Mouse (Mus musculus) MEL (cell line): Measurements from ENCODE around the gene Phf2.

ENCODE experiments used
- CHD2 ChIP-seq: IDR thresholded peaks from 2 replicates; pipeline ENCODE4 v1.6.1; 2011; ENCODE audit warnings: low read length, improper control_type of control experiment
- CTCF ChIP-seq, 3 experiments: IDR thresholded peaks in 2 of 3; conservative IDR thresholded peaks in 1 of 3; 2 replicates each; pipeline ENCODE4 v1.5.1; 2011 to 2012; ENCODE audit warnings: low read length in 3 of 3, low read depth in 2 of 3, mild to moderate bottlenecking in 2 of 3, improper control_type of control experiment in 1 of 3, inconsistent platforms in 1 of 3, mixed read lengths in 1 of 3, moderate library complexity in 1 of 3; ENCODE audit not compliant: control insufficient read depth in 1 of 3, insufficient read depth in 1 of 3, poor library complexity in 1 of 3, severe bottlenecking in 1 of 3
- ELF1 ChIP-seq: IDR thresholded peaks from 2 replicates; pipeline ENCODE4 v1.6.1; 2014; ENCODE audit warnings: low read depth, mild to moderate bottlenecking, inconsistent platforms, low read length, improper control_type of control experiment, moderate library complexity
- EP300 ChIP-seq, 2 experiments: IDR thresholded peaks; 2 replicates each; pipeline ENCODE4 v1.6.1; 2011; ENCODE audit warnings: improper control_type of control experiment in 2 of 2, low read length in 2 of 2, low read depth in 1 of 2, mild to moderate bottlenecking in 1 of 2
- POLR2A ChIP-seq, 2 experiments: IDR thresholded peaks; 2 replicates each; pipeline ENCODE4 v1.6.1; 2011 to 2012; ENCODE audit warnings: low read length in 2 of 2, mild to moderate bottlenecking in 2 of 2, control low read depth in 1 of 2, improper control_type of control experiment in 1 of 2, low read depth in 1 of 2, moderate library complexity in 1 of 2; ENCODE audit not compliant: control insufficient read depth in 1 of 2, insufficient read depth in 1 of 2, poor library complexity in 1 of 2

DNA sequence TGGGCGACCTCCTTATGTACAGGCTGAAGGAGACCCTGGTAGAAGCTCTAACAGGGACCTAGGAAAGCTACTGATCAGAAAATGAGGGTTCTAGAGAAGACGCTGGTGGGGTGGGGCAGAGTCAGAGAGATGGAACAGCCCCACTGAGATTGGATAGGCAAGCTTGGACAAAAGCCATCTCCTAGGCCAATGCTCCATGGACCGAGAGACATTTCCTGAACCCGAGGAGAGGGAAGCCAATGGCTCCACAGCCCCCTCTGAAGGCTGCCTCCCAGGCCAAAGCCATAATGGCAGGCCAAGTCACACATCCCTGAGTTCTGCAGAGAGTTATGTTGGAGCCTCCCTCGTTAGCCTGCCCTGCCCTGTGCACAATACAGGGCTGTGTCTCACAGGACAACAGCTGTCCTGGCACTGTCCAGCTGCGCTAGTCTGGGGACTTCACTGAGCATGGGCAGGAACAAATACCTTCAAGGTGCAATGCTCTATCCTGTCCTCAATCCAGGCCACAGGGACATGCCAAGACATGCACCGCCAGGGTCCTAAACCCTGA, 60.6 kb downstream of the Phf2 start:
- TF ChIP-seq ELF1 (no peak), CTCF (IDR thresholded peaks at IDR 0.05 in 2 of 3, conservative IDR thresholded peaks at IDR 0.05 in 1 of 3; ENCODE audit: control insufficient read depth in 1 of 3, insufficient read depth in 1 of 3, low read depth in 2 of 3, low read length in 3 of 3, poor library complexity in 1 of 3, severe bottlenecking in 1 of 3) (no peak), EP300 (IDR thresholded peaks at IDR 0.05; ENCODE audit: low read depth in 1 of 2, low read length in 2 of 2) (no peak), POLR2A (IDR thresholded peaks at IDR 0.05; ENCODE audit: control insufficient read depth in 1 of 2, insufficient read depth in 1 of 2, low read depth in 1 of 2, low read length in 2 of 2, poor library complexity in 1 of 2) (no peak), CHD2 (no peak)
